11 mouse cellular contexts compared by ENCODE assay signal in genomic region chr2:116053931-116054330, GRCm38 (mm10). TPM values are rescaled to one million over a fixed set of nuclear protein-coding genes. Genes with fewer than 3 reads are reported as not detected.
DNase-seq lines count a peak whose midpoint lies in the region; ATAC-seq and TF ChIP-seq lines count a peak whose summit lies in the region.
"Had no signal": no experiment of that assay in that cellular context is flagged by ENCODE, and none has a peak within 500 bp of the region (broad histone marks: within the 10 kb centered on the region; RNA-seq: fewer than 3 reads in every experiment).

No protein-coding gene starts in this region.

- no peak overlapping the region for H3K4me3 ChIP-seq in intestine, embryonic 14.5 days (ENCODE audit: low read depth, low read length)
- H3K4me3 ChIP-seq in intestine, postnatal 0 days (ENCODE audit: low read depth, low read length), result no peak overlapping the region
- H3K4me3 ChIP-seq in embryonic facial prominence, embryonic 14.5 days (ENCODE audit: low read depth, low read length), result no peak overlapping the region
- peak overlapping the region; percentile 33 for H3K4me3 ChIP-seq in hindbrain, embryonic 13.5 days
- no peak overlapping the region for H3K4me3 ChIP-seq in neural tube, embryonic 12.5 days

- peaks cover 22% of the 10 kb centered on the region; the same call in 1 of the 2 replicates for H3K36me3 ChIP-seq in intestine, embryonic 14.5 days (ENCODE audit: control insufficient read depth, insufficient read depth, low read length)
- H3K36me3 ChIP-seq in intestine, postnatal 0 days (ENCODE audit: control insufficient read depth, insufficient read depth), result no peaks in the 10 kb centered on the region
- H3K36me3 ChIP-seq in embryonic facial prominence, embryonic 14.5 days (ENCODE audit: control insufficient read depth, insufficient read depth, low read length), result peaks cover 8% of the 10 kb centered on the region; the same call in 1 of the 2 replicates
- H3K36me3 ChIP-seq in hindbrain, embryonic 13.5 days, result peaks cover under 1% of the 10 kb centered on the region
- H3K36me3 ChIP-seq in neural tube, embryonic 12.5 days, result peaks cover 11% of the 10 kb centered on the region

- peak overlapping the region; percentile 36 for H3K4me2 ChIP-seq in intestine, embryonic 14.5 days (ENCODE audit: low read length)
- H3K4me2 ChIP-seq in intestine, postnatal 0 days (replicated peaks; ENCODE audit: low read depth), result no peak overlapping the region
- H3K4me2 ChIP-seq in embryonic facial prominence, embryonic 14.5 days (ENCODE audit: low read depth, low read length), result peak overlapping the region; percentile 39; the same call in 1 of the 2 replicates
- H3K4me2 ChIP-seq in hindbrain, embryonic 13.5 days, result peak overlapping the region; percentile 52
- peak overlapping the region; percentile 41 for H3K4me2 ChIP-seq in neural tube, embryonic 12.5 days (replicated peaks)
- H3K4me2 ChIP-seq: lung, embryonic 14.5 days had no signal

- no peaks in the 10 kb centered on the region for H3K9me3 ChIP-seq in intestine, embryonic 14.5 days (ENCODE audit: control insufficient read depth, low read length)
- no peaks in the 10 kb centered on the region for H3K9me3 ChIP-seq in intestine, postnatal 0 days (ENCODE audit: control insufficient read depth)
- H3K9me3 ChIP-seq in embryonic facial prominence, embryonic 14.5 days (ENCODE audit: control insufficient read depth, low read length), result no peaks in the 10 kb centered on the region
- no peaks in the 10 kb centered on the region for H3K9me3 ChIP-seq in hindbrain, embryonic 13.5 days
- H3K9me3 ChIP-seq in neural tube, embryonic 12.5 days, result no peaks in the 10 kb centered on the region

- no peaks in the 10 kb centered on the region for H3K27me3 ChIP-seq in intestine, embryonic 14.5 days (replicated peaks; ENCODE audit: control insufficient read depth, insufficient read depth, low read length)
- peaks cover 12% of the 10 kb centered on the region; the same call in 1 of the 2 replicates for H3K27me3 ChIP-seq in intestine, postnatal 0 days (replicated peaks; ENCODE audit: control insufficient read depth, insufficient read depth, low read length)
- no peaks in the 10 kb centered on the region for H3K27me3 ChIP-seq in embryonic facial prominence, embryonic 14.5 days (replicated peaks; ENCODE audit: control insufficient read depth, insufficient read depth, low read length)
- no peaks in the 10 kb centered on the region for H3K27me3 ChIP-seq in hindbrain, embryonic 13.5 days
- H3K27me3 ChIP-seq in neural tube, embryonic 12.5 days (replicated peaks), result no peaks in the 10 kb centered on the region

- TF ChIP-seq CTCF in intestine, postnatal 0 days (IDR thresholded peaks at IDR 0.05; ENCODE audit: low read depth), result no peak

- H3K27ac ChIP-seq in intestine, embryonic 14.5 days (ENCODE audit: low read depth), result no peak overlapping the region
- H3K27ac ChIP-seq in intestine, postnatal 0 days (ENCODE audit: low read depth, low read length), result no peak overlapping the region
- H3K27ac ChIP-seq in embryonic facial prominence, embryonic 14.5 days (replicated peaks; ENCODE audit: low read depth, low read length), result no peak overlapping the region
- H3K27ac ChIP-seq in hindbrain, embryonic 13.5 days, result peak overlapping the region; percentile 58
- no peak overlapping the region for H3K27ac ChIP-seq in neural tube, embryonic 12.5 days

- peak; percentile 41 for DNase-seq in intestine, embryonic 14.5 days (ENCODE audit: low spot score)
- DNase-seq in embryonic facial prominence, embryonic 14.5 days (ENCODE audit: low spot score), result no peak
- DNase-seq in urinary bladder, adult 18-20 months (ENCODE audit: low spot score in 2 of 2), result no peak
- DNase-seq in lung, adult 18-20 months, result no peak
- DNase-seq: cerebellum, postnatal 10 days; layer of hippocampus, adult 9-11 months; lung, embryonic 14.5 days; thymus, postnatal 4 days had no signal

- no peak overlapping the region for H3K9ac ChIP-seq in intestine, embryonic 14.5 days (ENCODE audit: low read length)
- no peak overlapping the region for H3K9ac ChIP-seq in intestine, postnatal 0 days (ENCODE audit: low read depth, low read length)
- H3K9ac ChIP-seq in embryonic facial prominence, embryonic 14.5 days (ENCODE audit: low read depth, low read length), result no peak overlapping the region
- peak overlapping the region; percentile 66 for H3K9ac ChIP-seq in hindbrain, embryonic 13.5 days
- no peak overlapping the region for H3K9ac ChIP-seq in neural tube, embryonic 12.5 days
- H3K9ac ChIP-seq: lung, embryonic 14.5 days had no signal

- H3K4me1 ChIP-seq in intestine, embryonic 14.5 days (replicated peaks; ENCODE audit: control insufficient read depth, insufficient read depth, low read length), result peaks cover 33% of the 10 kb centered on the region
- H3K4me1 ChIP-seq in intestine, postnatal 0 days (replicated peaks; ENCODE audit: control insufficient read depth, insufficient read depth, low read length), result no peaks in the 10 kb centered on the region
- peaks cover 11% of the 10 kb centered on the region for H3K4me1 ChIP-seq in embryonic facial prominence, embryonic 14.5 days (ENCODE audit: control insufficient read depth, insufficient read depth, low read length)
- H3K4me1 ChIP-seq in hindbrain, embryonic 13.5 days (replicated peaks), result peaks cover 71% of the 10 kb centered on the region
- peaks cover 50% of the 10 kb centered on the region for H3K4me1 ChIP-seq in neural tube, embryonic 12.5 days

- 60% methylated on average over 5 of the region's 5 CpGs for WGBS in intestine, embryonic 14.5 days
- 72% methylated on average over 5 of the region's 5 CpGs for WGBS in intestine, postnatal 0 days
- WGBS in embryonic facial prominence, embryonic 14.5 days, result 69% methylated on average over 5 of the region's 5 CpGs
- 51% methylated on average over 5 of the region's 5 CpGs for WGBS in hindbrain, embryonic 13.5 days
- 65% methylated on average over 5 of the region's 5 CpGs for WGBS in neural tube, embryonic 12.5 days

- no peak for ATAC-seq in intestine, embryonic 14.5 days (replicated peaks; ENCODE audit: low FRiP score, low TSS enrichment, low read depth)
- no peak for ATAC-seq in intestine, postnatal 0 days
- ATAC-seq in embryonic facial prominence, embryonic 14.5 days (ENCODE audit: low read depth), result no peak
- ATAC-seq in hindbrain, embryonic 13.5 days (ENCODE audit: low FRiP score), result no peak
- no peak for ATAC-seq in neural tube, embryonic 12.5 days (ENCODE audit: low FRiP score, low read depth)

RNA-seq across cellular contexts. Expression of gene Meis2, which starts 11.7 kb away (rescaled TPM):
- polyA plus RNA-seq in intestine, embryonic 14.5 days (2014; fragmentation: Nextera tagmentation; extraction: Ambion mirVana), result 67.3 and 73.2 TPM in 2 replicates
- 13.1 and 14.0 TPM in 2 replicates for polyA plus RNA-seq in intestine, postnatal 0 days (2015; fragmentation: Nextera tagmentation; extraction: Ambion mirVana)
- 30.4 and 40.4 TPM in 2 replicates for polyA plus RNA-seq in embryonic facial prominence, embryonic 14.5 days (2014; fragmentation: Nextera tagmentation; extraction: Ambion mirVana)
- 139 and 175 TPM in 2 replicates for polyA plus RNA-seq in hindbrain, embryonic 13.5 days (2015; fragmentation: Nextera tagmentation; extraction: Ambion mirVana)
- polyA plus RNA-seq in neural tube, embryonic 12.5 days (2016; fragmentation: Nextera tagmentation; extraction: Ambion mirVana), result 108 and 120 TPM in 2 replicates
